9 mouse cellular contexts compared by ENCODE assay signal in the genomic region with DNA sequence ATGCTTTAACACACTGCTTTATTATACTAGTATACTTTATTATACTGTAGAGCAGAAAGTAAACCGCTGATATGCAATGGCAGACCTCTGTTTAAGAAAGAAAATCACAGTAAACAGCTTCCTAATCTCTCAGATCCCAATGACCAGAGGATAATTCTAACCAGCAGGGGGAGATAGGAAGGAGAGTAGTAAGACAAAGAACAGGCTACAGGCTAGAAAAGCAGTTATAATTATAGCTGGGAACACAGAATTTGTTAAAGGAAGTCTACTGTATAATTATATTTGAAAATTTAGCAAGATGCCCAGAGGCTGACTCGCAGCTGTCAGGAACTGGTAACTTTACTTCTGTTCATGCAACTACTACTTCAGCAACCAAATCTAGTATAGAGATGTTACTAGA.
A peak's percentile ranks its signal among the peaks of the same experiment; 100 is the strongest.
DNase-seq lines count a peak whose midpoint lies in the region; ATAC-seq and TF ChIP-seq lines count a peak whose summit lies in the region.
"Had no signal": no experiment of that assay in that cellular context is flagged by ENCODE, and none has a peak within 500 bp of the region (broad histone marks: within the 10 kb centered on the region; RNA-seq: fewer than 3 reads in every experiment).

No protein-coding gene starts in this region.

- H3K27me3 ChIP-seq in forebrain, embryonic 12.5 days: no peaks in the 10 kb centered on the region
- no peaks in the 10 kb centered on the region for H3K27me3 ChIP-seq in forebrain, embryonic 10.5 days (ENCODE audit: poor library complexity, severe bottlenecking)
- H3K27me3 ChIP-seq in liver, embryonic 14.5 days (ENCODE audit: control insufficient read depth, insufficient read depth, low read length): no peaks in the 10 kb centered on the region
- no peaks in the 10 kb centered on the region for H3K27me3 ChIP-seq in liver, embryonic 11.5 days (replicated peaks; ENCODE audit: control insufficient read depth, insufficient read depth, low read length)
- H3K27me3 ChIP-seq in midbrain, embryonic 16.5 days (ENCODE audit: control insufficient read depth, insufficient read depth, low read depth, low read length): no peaks in the 10 kb centered on the region
- H3K27me3 ChIP-seq: stomach, embryonic 15.5 days had no signal

- no peaks in the 10 kb centered on the region for H3K9me3 ChIP-seq in forebrain, embryonic 12.5 days
- H3K9me3 ChIP-seq in forebrain, embryonic 10.5 days: no peaks in the 10 kb centered on the region
- no peaks in the 10 kb centered on the region for H3K9me3 ChIP-seq in liver, embryonic 14.5 days (ENCODE audit: control insufficient read depth, low read length)
- no peaks in the 10 kb centered on the region for H3K9me3 ChIP-seq in liver, embryonic 11.5 days (ENCODE audit: control insufficient read depth, low read length)
- H3K9me3 ChIP-seq in midbrain, embryonic 16.5 days (replicated peaks; ENCODE audit: control insufficient read depth, low read length, poor library complexity, severe bottlenecking): no peaks in the 10 kb centered on the region
- H3K9me3 ChIP-seq: stomach, embryonic 15.5 days had no signal

- WGBS in forebrain, embryonic 12.5 days: 60% methylated on average over 2 of the region's 2 CpGs
- 69% methylated on average over 2 of the region's 2 CpGs for WGBS in forebrain, embryonic 10.5 days
- 56% methylated on average over 2 of the region's 2 CpGs for WGBS in liver, embryonic 14.5 days (ENCODE audit: insufficient replicate concordance)
- WGBS in liver, embryonic 11.5 days: 80% methylated on average over 2 of the region's 2 CpGs
- 59% methylated on average over 2 of the region's 2 CpGs for WGBS in midbrain, embryonic 16.5 days

- H3K9ac ChIP-seq in forebrain, embryonic 12.5 days: no peak overlapping the region
- no peak overlapping the region for H3K9ac ChIP-seq in liver, embryonic 14.5 days (replicated peaks)
- H3K9ac ChIP-seq in liver, embryonic 11.5 days (ENCODE audit: low read depth, low read length): no peak overlapping the region
- no peak overlapping the region for H3K9ac ChIP-seq in midbrain, embryonic 16.5 days (ENCODE audit: low read depth, low read length)
- H3K9ac ChIP-seq: stomach, embryonic 15.5 days had no signal

- peak; percentile 61; the same call in 1 of the 2 replicates for ATAC-seq in forebrain, embryonic 12.5 days (ENCODE audit: low FRiP score)
- ATAC-seq in liver, embryonic 14.5 days (ENCODE audit: insufficient read depth): no peak
- no peak for ATAC-seq in liver, embryonic 11.5 days (replicated peaks; ENCODE audit: low FRiP score)
- 0 out of 2 replicates have a peak, but pooled peaks have one; percentile 63 for ATAC-seq in common myeloid progenitor, adult 5-6 weeks (replicated peaks; ENCODE audit: low read depth, poor library complexity, severe bottlenecking)
- ATAC-seq in midbrain, embryonic 16.5 days: 0 out of 2 replicates have a peak, but pooled peaks have one; percentile 45

- no peak overlapping the region for H3K27ac ChIP-seq in forebrain, embryonic 12.5 days
- H3K27ac ChIP-seq in forebrain, embryonic 10.5 days: no peak overlapping the region
- H3K27ac ChIP-seq in liver, embryonic 14.5 days: no peak overlapping the region
- no peak overlapping the region for H3K27ac ChIP-seq in liver, embryonic 11.5 days (ENCODE audit: low read depth, low read length)
- H3K27ac ChIP-seq in midbrain, embryonic 16.5 days (ENCODE audit: low read length): no peak overlapping the region
- H3K27ac ChIP-seq: stomach, embryonic 15.5 days had no signal

- no peaks in the 10 kb centered on the region for H3K36me3 ChIP-seq in forebrain, embryonic 12.5 days (replicated peaks)
- no peaks in the 10 kb centered on the region for H3K36me3 ChIP-seq in forebrain, embryonic 10.5 days (replicated peaks)
- no peaks in the 10 kb centered on the region for H3K36me3 ChIP-seq in liver, embryonic 14.5 days (replicated peaks; ENCODE audit: control insufficient read depth, insufficient read depth, low read depth)
- H3K36me3 ChIP-seq in liver, embryonic 11.5 days (ENCODE audit: control insufficient read depth, insufficient read depth, low read length): no peaks in the 10 kb centered on the region
- H3K36me3 ChIP-seq in midbrain, embryonic 16.5 days (ENCODE audit: control insufficient read depth, insufficient read depth, low read length): no peaks in the 10 kb centered on the region
- H3K36me3 ChIP-seq: stomach, embryonic 15.5 days had no signal

- no peak overlapping the region for H3K4me2 ChIP-seq in forebrain, embryonic 12.5 days
- H3K4me2 ChIP-seq in liver, embryonic 14.5 days (ENCODE audit: low read depth): no peak overlapping the region
- H3K4me2 ChIP-seq in liver, embryonic 11.5 days: no peak overlapping the region
- H3K4me2 ChIP-seq in midbrain, embryonic 16.5 days (ENCODE audit: low read length): no peak overlapping the region
- H3K4me2 ChIP-seq: stomach, embryonic 15.5 days had no signal

- no peak for TF ChIP-seq EP300 in liver, embryonic 14.5 days (IDR thresholded peaks at IDR 0.05; ENCODE audit: low read depth)

- no peak for DNase-seq in forebrain, embryonic 10.5 days (ENCODE audit: extremely low spot score, low spot score)
- DNase-seq in liver, embryonic 14.5 days (ENCODE audit: low read depth in 3 of 3, low spot score in 3 of 3): no peak
- DNase-seq in liver, embryonic 11.5 days (ENCODE audit: low spot score): no peak
- DNase-seq in urinary bladder, adult 2 months (ENCODE audit: low spot score): no peak
- DNase-seq in spleen, postnatal 14 days (ENCODE audit: low spot score in 2 of 2): no peak

- peak; percentile 19; the same call in 1 of the 2 replicates for TF ChIP-seq CTCF in liver, embryonic 14.5 days (IDR thresholded peaks at IDR 0.05; ENCODE audit: low read depth)

- no peak overlapping the region for H3K4me3 ChIP-seq in forebrain, embryonic 12.5 days (replicated peaks)
- no peak overlapping the region for H3K4me3 ChIP-seq in forebrain, embryonic 10.5 days
- no peak overlapping the region for H3K4me3 ChIP-seq in liver, embryonic 14.5 days (ENCODE audit: insufficient read depth in 1 of 2, low read depth in 2 of 2, low read length in 2 of 2)
- no peak overlapping the region for H3K4me3 ChIP-seq in liver, embryonic 11.5 days (ENCODE audit: low read depth, low read length)
- no peak overlapping the region for H3K4me3 ChIP-seq in midbrain, embryonic 16.5 days (ENCODE audit: low read depth, low read length)
- H3K4me3 ChIP-seq: stomach, embryonic 15.5 days had no signal

- no peaks in the 10 kb centered on the region for H3K4me1 ChIP-seq in forebrain, embryonic 12.5 days
- H3K4me1 ChIP-seq in forebrain, embryonic 10.5 days: no peaks in the 10 kb centered on the region
- no peaks in the 10 kb centered on the region for H3K4me1 ChIP-seq in liver, embryonic 14.5 days (replicated peaks; ENCODE audit: control insufficient read depth in 2 of 2, insufficient read depth in 2 of 2, low read length in 1 of 2)
- no peaks in the 10 kb centered on the region for H3K4me1 ChIP-seq in liver, embryonic 11.5 days (replicated peaks; ENCODE audit: control insufficient read depth, insufficient read depth, low read length)
- no peaks in the 10 kb centered on the region for H3K4me1 ChIP-seq in midbrain, embryonic 16.5 days (ENCODE audit: control insufficient read depth, insufficient read depth, low read length)
- H3K4me1 ChIP-seq: stomach, embryonic 15.5 days had no signal

Comparison
In these comparisons a context has a peak if more than half of its experiments do, and no peak if none do; other contexts are left out.
1. ATAC-seq: peak in forebrain, embryonic 12.5 days (single experiment), common myeloid progenitor, adult 5-6 weeks (single experiment) and midbrain, embryonic 16.5 days (single experiment); none in liver, embryonic 14.5 days (single experiment) and liver, embryonic 11.5 days (single experiment).